Mouse (Mus musculus) lung, adult 2 months (tissue): ENCODE measurements at regions not wholly inside any gene's neighbourhood (a gene's known extent, or its start where the extent isn't known, plus 50 kb on each side); places are given as distances from the start of the nearest gene placed in this dataset.

Experiments
- CTCF ChIP-seq: fragments of 200-500 bp; IDR thresholded peaks from 2 replicates; pipeline ENCODE4 v1.5.1; 2011; ENCODE audit warnings: mild to moderate bottlenecking, low read length, control low read depth; ENCODE audit not compliant: insufficient read depth
- POLR2A ChIP-seq: fragments of 200-500 bp; IDR thresholded peaks from 2 replicates; pipeline ENCODE4 v1.6.1; 2011; ENCODE audit warnings: low read depth, mild to moderate bottlenecking, control low read depth, low read length, borderline replicate concordance; ENCODE audit errors: extremely low read depth

DNA sequence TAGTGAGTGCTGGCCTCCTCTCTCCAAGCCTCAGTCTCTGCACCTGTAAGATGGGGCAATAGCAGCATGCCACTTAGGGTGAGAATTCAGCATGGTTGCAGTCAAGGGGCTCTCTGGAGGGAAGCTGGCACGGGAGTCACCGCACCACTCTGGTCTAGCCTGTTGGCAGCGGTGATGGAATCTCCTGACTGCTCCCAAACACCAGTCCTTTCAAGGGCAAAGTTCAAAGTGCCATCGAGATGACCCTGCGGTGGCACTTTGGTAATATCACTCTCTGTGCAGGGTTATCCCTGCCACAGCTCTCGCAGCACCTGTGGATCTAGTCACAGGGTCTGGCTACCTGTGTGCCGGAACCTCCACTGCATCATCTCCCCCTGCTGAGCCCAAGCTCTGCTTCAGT lies 54.3 kb upstream of the Slc45a1 start:
- no peak for TF ChIP-seq CTCF
- no peak for TF ChIP-seq POLR2A
